Mouse (Mus musculus) stomach, embryonic 15.5 days (tissue): ENCODE results near the gene Kcnip1. TPM values are rescaled to one million over a fixed set of nuclear protein-coding genes. Genes with fewer than 3 reads are reported as not detected.

Source experiments
- ATAC-seq: fragments of 200-750 bp; cut with Nextera tagmentation; 2 replicates; pipeline ENCODE4 v1.8.0; 2017; ENCODE audit warnings: low read depth, moderate number of reproducible peaks, moderate TSS enrichment; ENCODE audit not compliant: insufficient read depth, low FRiP score
- H3K27ac ChIP-seq: fragments of 300-500 bp; sonication (generic); 2 replicates; pipeline ENCODE4 v1.5.1; 2015; ENCODE audit warnings: mild to moderate bottlenecking, inconsistent platforms
- H3K27me3 ChIP-seq: fragments of 300-500 bp; sonication (generic); replicated peaks from 2 replicates; pipeline ENCODE4 v1.6.1; 2015; ENCODE audit warnings: inconsistent platforms
- H3K36me3 ChIP-seq: fragments of 300-500 bp; sonication (generic); 2 replicates; pipeline ENCODE4 v1.6.1; 2015; ENCODE audit warnings: inconsistent platforms
- H3K4me1 ChIP-seq: fragments of 300-500 bp; sonication (generic); 2 replicates; pipeline ENCODE4 v1.6.1; 2015; ENCODE audit warnings: inconsistent platforms
- H3K4me2 ChIP-seq: fragments of 300-500 bp; sonication (generic); 2 replicates; pipeline ENCODE4 v1.6.1; 2015; ENCODE audit warnings: mild to moderate bottlenecking, inconsistent platforms
- H3K4me3 ChIP-seq: fragments of 300-500 bp; sonication (generic); replicated peaks from 2 replicates; pipeline ENCODE4 v1.5.1; 2015; ENCODE audit warnings: inconsistent platforms
- H3K9ac ChIP-seq: fragments of 300-500 bp; sonication (generic); 2 replicates; pipeline ENCODE4 v1.6.1; 2015; ENCODE audit warnings: inconsistent platforms
- H3K9me3 ChIP-seq: fragments of 300-500 bp; sonication (generic); 2 replicates; pipeline ENCODE4 v1.6.1; 2016; ENCODE audit warnings: inconsistent platforms
- WGBS: fragments of 180-500 bp; shearing (Covaris S2); methylation state at CpG from one replicate; pipeline ENCODE4 v1.1.7; 2015; 5-methylcytosine and 5-hydroxymethylcytosine counted together
- polyA plus RNA-seq: library from polyadenylated mRNA; unstranded; fragments of >200 nt; fragmentation: Nextera tagmentation; extraction: Ambion mirVana; gene quantifications from 2 replicates; pipeline ENCODE4 v1.2.1, GENCODE M21; 2015

Kcnip1 gene
- polyA plus RNA-seq, 1 experiment from 2014 or later, result 11.8 TPM

GRCm38 (mm10) chr11:33598986-33599385 lies 394.0 kb downstream of the Kcnip1 start, which contains the start of gene D130052B06Rik:
D130052B06Rik (plus strand) TSS chr11:33599302.
- WGBS, result 63% methylated on average over 4 of the region's 4 CpGs
- no peak within 1 kb of the TSS for H3K4me2 ChIP-seq
- no peak within 1 kb of the TSS for H3K9ac ChIP-seq
- no peak for ATAC-seq
- no peaks in the 10 kb centered on the region for H3K36me3 ChIP-seq
- H3K27ac ChIP-seq, result no peak within 1 kb of the TSS
- no peak within 1 kb of the TSS for H3K4me3 ChIP-seq
- no peaks in the 10 kb centered on the region for H3K27me3 ChIP-seq
- H3K4me1 ChIP-seq, result no peaks in the 10 kb centered on the region
- no peaks in the 10 kb centered on the region for H3K9me3 ChIP-seq

GRCm38 (mm10) chr11:33596655-33597054 lies 396.3 kb downstream of the Kcnip1 start:
- ATAC-seq, result no peak
- Histone ChIP-seq H3K27me3 (no peaks in the 10 kb centered on the region), H3K9ac (no peak overlapping the region), H3K4me1 (no peaks in the 10 kb centered on the region), H3K4me2 (no peak overlapping the region), H3K27ac (no peak overlapping the region), H3K4me3 (no peak overlapping the region), H3K36me3 (no peaks in the 10 kb centered on the region), H3K9me3 (no peaks in the 10 kb centered on the region)
- WGBS, result 72% methylated on average over 4 of the region's 4 CpGs

- WGBS, result 77% methylated on average over 4 of the region's 4 CpGs
Observed at GRCm38 (mm10) chr11:33592826-33593225, 400.1 kb downstream of the Kcnip1 start.

GRCm38 (mm10) chr11:33590771-33591170 lies 402.2 kb downstream of the Kcnip1 start:
- H3K27me3 ChIP-seq, result no peaks in the 10 kb centered on the region
- no peak overlapping the region for H3K27ac ChIP-seq
- H3K9me3 ChIP-seq, result no peaks in the 10 kb centered on the region
- no peaks in the 10 kb centered on the region for H3K36me3 ChIP-seq
- H3K4me1 ChIP-seq, result no peaks in the 10 kb centered on the region
- ATAC-seq, result no peak
- H3K9ac ChIP-seq, result no peak overlapping the region
- H3K4me3 ChIP-seq, result no peak overlapping the region
- 83% methylated on average over 3 of the region's 3 CpGs for WGBS
- H3K4me2 ChIP-seq, result no peak overlapping the region

More at GRCm38 (mm10) chr11:33592826-33593225, 400.1 kb downstream of the Kcnip1 start:
- Histone ChIP-seq H3K9ac (no peak overlapping the region), H3K4me2 (no peak overlapping the region), H3K27me3 (no peaks in the 10 kb centered on the region), H3K36me3 (no peaks in the 10 kb centered on the region), H3K4me3 (no peak overlapping the region), H3K4me1 (no peaks in the 10 kb centered on the region), H3K9me3 (no peaks in the 10 kb centered on the region), H3K27ac (no peak overlapping the region)
- no peak for ATAC-seq

- Histone ChIP-seq H3K9me3 (no peaks in the 10 kb centered on the region), H3K9ac (no peak overlapping the region), H3K4me1 (no peaks in the 10 kb centered on the region), H3K27me3 (no peaks in the 10 kb centered on the region), H3K4me3 (no peak overlapping the region), H3K36me3 (no peaks in the 10 kb centered on the region), H3K27ac (no peak overlapping the region), H3K4me2 (no peak overlapping the region)
- 73% methylated on average over 6 of the region's 6 CpGs for WGBS
- ATAC-seq, result no peak
Observed at GRCm38 (mm10) chr11:33586614-33587013, 406.3 kb downstream of the Kcnip1 start.

GRCm38 (mm10) chr11:33579621-33580020 lies 413.3 kb downstream of the Kcnip1 start:
- H3K36me3 ChIP-seq, result no peaks in the 10 kb centered on the region
- no peaks in the 10 kb centered on the region for H3K27me3 ChIP-seq
- no peak overlapping the region for H3K4me2 ChIP-seq
- no peak overlapping the region for H3K9ac ChIP-seq
- H3K4me1 ChIP-seq, result no peaks in the 10 kb centered on the region
- no peak overlapping the region for H3K4me3 ChIP-seq
- WGBS, result 35% methylated on average over 3 of the region's 3 CpGs
- ATAC-seq, result no peak
- no peak overlapping the region for H3K27ac ChIP-seq
- no peaks in the 10 kb centered on the region for H3K9me3 ChIP-seq

Other genes starting within 250 kb of the Kcnip1 start
- gene Kcnmb1, start 30.1 kb downstream of the Kcnip1 start, polyA plus RNA-seq, result 2.2 and 2.4 TPM in 2 replicates
- gene Lcp2, start 53.8 kb upstream of the Kcnip1 start, polyA plus RNA-seq, result 3.6 and 3.8 TPM in 2 replicates
- gene 4930469K13Rik, start 105.4 kb upstream of the Kcnip1 start, polyA plus RNA-seq, result 0.19 and 0.23 TPM in 2 replicates
- gene Foxi1, start 214.9 kb upstream of the Kcnip1 start, polyA plus RNA-seq, result not detected in 2 replicates